Mouse (Mus musculus): ENCODE results near the gene Gucy1b2. TPM values are rescaled to one million over a fixed set of nuclear protein-coding genes. Genes with fewer than 3 reads are reported as not detected.
A peak's percentile ranks its signal among the peaks of the same experiment; 100 is the strongest.

Gene Gucy1b2
- total RNA-seq, 2 experiments from 2014 or later, result not detected

GRCm38 (mm10) chr14:62376115-62376514 lies 80.0 kb downstream of the Gucy1b2 start:
- ATAC-seq (replicated peaks; ENCODE audit: poor library complexity, severe bottlenecking), result no peak

GRCm38 (mm10) chr14:62375694-62376093 lies 80.4 kb downstream of the Gucy1b2 start:
- no peak for ATAC-seq (replicated peaks; ENCODE audit: poor library complexity, severe bottlenecking)

GRCm38 (mm10) chr14:62374001-62374400 lies 82.1 kb downstream of the Gucy1b2 start:
- no peak for ATAC-seq (replicated peaks; ENCODE audit: poor library complexity, severe bottlenecking)

GRCm38 (mm10) chr14:62370819-62371218 lies 85.3 kb downstream of the Gucy1b2 start:
- peak; percentile 56 for ATAC-seq (replicated peaks; ENCODE audit: poor library complexity, severe bottlenecking)

GRCm38 (mm10) chr14:62363774-62364173 lies 92.3 kb downstream of the Gucy1b2 start:
- ATAC-seq (replicated peaks; ENCODE audit: poor library complexity, severe bottlenecking), result no peak

GRCm38 (mm10) chr14:62361263-62361980 lies 94.7 kb downstream of the Gucy1b2 start:
- ATAC-seq (replicated peaks; ENCODE audit: poor library complexity, severe bottlenecking), result no peak

- ATAC-seq (replicated peaks; ENCODE audit: poor library complexity, severe bottlenecking), result no peak
These were observed 100.9 kb downstream of the Gucy1b2 start for GRCm38 (mm10) chr14:62355201-62355600.

- ATAC-seq (replicated peaks; ENCODE audit: poor library complexity, severe bottlenecking), result 0 out of 2 replicates have a peak, but pooled peaks have one; percentile 20
These were observed 102.3 kb downstream of the Gucy1b2 start for GRCm38 (mm10) chr14:62353793-62354192.

GRCm38 (mm10) chr14:62353372-62353771 lies 102.7 kb downstream of the Gucy1b2 start:
- ATAC-seq (replicated peaks; ENCODE audit: poor library complexity, severe bottlenecking), result no peak

GRCm38 (mm10) chr14:62350890-62351289 lies 105.2 kb downstream of the Gucy1b2 start:
- ATAC-seq (replicated peaks; ENCODE audit: poor library complexity, severe bottlenecking), result no peak

- ATAC-seq (replicated peaks; ENCODE audit: poor library complexity, severe bottlenecking), result no peak
These were observed 105.9 kb downstream of the Gucy1b2 start for GRCm38 (mm10) chr14:62350186-62350585.

- ATAC-seq (replicated peaks; ENCODE audit: poor library complexity, severe bottlenecking), result no peak
These were observed 106.3 kb downstream of the Gucy1b2 start for GRCm38 (mm10) chr14:62349786-62350185.

GRCm38 (mm10) chr14:62347103-62347502 lies 109.0 kb downstream of the Gucy1b2 start:
- ATAC-seq (replicated peaks; ENCODE audit: poor library complexity, severe bottlenecking), result peak; percentile 79

GRCm38 (mm10) chr14:62346570-62346969 lies 109.5 kb downstream of the Gucy1b2 start:
- no peak for ATAC-seq (replicated peaks; ENCODE audit: poor library complexity, severe bottlenecking)

Other genes with a start within 250 kb of the Gucy1b2 start
- 86.1 and 94.1 TPM in 2 replicates for gene Rnaseh2b, start 163.7 kb downstream of the Gucy1b2 start, total RNA-seq (2014; fragmentation: Nextera tagmentation)
- 58.5 and 60.1 TPM in 2 replicates for gene Rnaseh2b, start 163.7 kb downstream of the Gucy1b2 start, total RNA-seq (2017)
- gene Dleu7, start 163.2 kb downstream of the Gucy1b2 start, total RNA-seq (2014; fragmentation: Nextera tagmentation), result not detected in 2 replicates
- 2.2 TPM in 1 of 2 replicates, not detected in the other for gene Dleu7, start 163.2 kb downstream of the Gucy1b2 start, total RNA-seq (2017)
- gene Fam124a, start 99.4 kb upstream of the Gucy1b2 start, total RNA-seq (2014; fragmentation: Nextera tagmentation), result not detected in 2 replicates
- not detected in 2 replicates for gene Fam124a, start 99.4 kb upstream of the Gucy1b2 start, total RNA-seq (2017)
- not detected in 2 replicates for gene Gm4131, start 110.6 kb upstream of the Gucy1b2 start, total RNA-seq (2014; fragmentation: Nextera tagmentation)
- gene Gm4131, start 110.6 kb upstream of the Gucy1b2 start, total RNA-seq (2017), result not detected in 2 replicates
- gene Serpine3, start 207.4 kb upstream of the Gucy1b2 start, total RNA-seq (2014; fragmentation: Nextera tagmentation), result not detected in 2 replicates
- gene Serpine3, start 207.4 kb upstream of the Gucy1b2 start, total RNA-seq (2017), result not detected in 2 replicates

Data from granulocyte monocyte progenitor cell, adult 5-6 weeks (primary cell).